Mouse (Mus musculus): ENCODE measurements at regions not wholly inside any gene's neighbourhood (a gene's known extent, or its start where the extent isn't known, plus 50 kb on each side); places are given as distances from the start of the nearest gene placed in this dataset.
A peak's percentile ranks its signal among the peaks of the same experiment; 100 is the strongest.
"Not testable (repeated sequence)": the region's sequence is repeated elsewhere in the genome, so short reads cannot be mapped to it uniquely, and the experiment has no call there.

GRCm38 (mm10) chr17:9268776-9269175 lies 153.1 kb upstream of the Gm17728 start:
- DNase-seq (ENCODE audit: low spot score in 2 of 2), result no peak

- not testable (repeated sequence) for DNase-seq (ENCODE audit: low spot score in 2 of 2)
Measured at GRCm38 (mm10) chr17:9278046-9278445, 143.8 kb upstream of the Gm17728 start.

- DNase-seq (ENCODE audit: low spot score in 2 of 2), result no peak
Measured at GRCm38 (mm10) chr17:9279481-9279880, 142.4 kb upstream of the Gm17728 start.

GRCm38 (mm10) chr17:9281891-9282290 lies 140.0 kb upstream of the Gm17728 start:
- DNase-seq (ENCODE audit: low spot score in 2 of 2), result no peak

- DNase-seq (ENCODE audit: low spot score in 2 of 2), result no peak
Measured at GRCm38 (mm10) chr17:9282333-9283176, 139.3 kb upstream of the Gm17728 start.

- no peak for DNase-seq (ENCODE audit: low spot score in 2 of 2)
Measured at GRCm38 (mm10) chr17:9286431-9286830, 135.4 kb upstream of the Gm17728 start.

GRCm38 (mm10) chr17:9286834-9287233 lies 135.0 kb upstream of the Gm17728 start:
- no peak for DNase-seq (ENCODE audit: low spot score in 2 of 2)

- no peak for DNase-seq (ENCODE audit: low spot score in 2 of 2)
Measured at GRCm38 (mm10) chr17:9287682-9288081, 134.2 kb upstream of the Gm17728 start.

- no peak for DNase-seq (ENCODE audit: low spot score in 2 of 2)
Measured at GRCm38 (mm10) chr17:9291601-9292000, 130.3 kb upstream of the Gm17728 start.

- peak; percentile 39 to 54 for DNase-seq (ENCODE audit: low spot score in 2 of 2)
Measured at GRCm38 (mm10) chr17:9292296-9292695, 129.6 kb upstream of the Gm17728 start.

GRCm38 (mm10) chr17:9296371-9296770 lies 125.5 kb upstream of the Gm17728 start:
- DNase-seq (ENCODE audit: low spot score in 2 of 2), result peak in 1 of 2 experiments; percentile 36

GRCm38 (mm10) chr17:9298231-9298630 lies 123.6 kb upstream of the Gm17728 start:
- no peak for DNase-seq (ENCODE audit: low spot score in 2 of 2)

- DNase-seq (ENCODE audit: low spot score in 2 of 2), result peak; percentile 19 to 42
Measured at GRCm38 (mm10) chr17:9301101-9301501, 120.8 kb upstream of the Gm17728 start.

GRCm38 (mm10) chr17:9308507-9308906 lies 113.4 kb upstream of the Gm17728 start:
- DNase-seq (ENCODE audit: low spot score in 2 of 2), result no peak

GRCm38 (mm10) chr17:9322772-9323171 lies 99.1 kb upstream of the Gm17728 start:
- DNase-seq (ENCODE audit: low spot score in 2 of 2), result no peak

GRCm38 (mm10) chr17:9328886-9329455 lies 92.9 kb upstream of the Gm17728 start:
- no peak for DNase-seq (ENCODE audit: low spot score in 2 of 2)

- DNase-seq (ENCODE audit: low spot score in 2 of 2), result no peak
Measured at GRCm38 (mm10) chr17:9357572-9358159, 64.2 kb upstream of the Gm17728 start.

Data from right cerebral cortex, postnatal 36 days (tissue).